Mouse (Mus musculus) limb, embryonic 14.5 days (tissue): Measurements from ENCODE around the gene Fen1. TPM values are rescaled to one million over a fixed set of nuclear protein-coding genes. Genes with fewer than 3 reads are reported as not detected.

Source experiments
- ATAC-seq: fragments of 200-750 bp; cut with Nextera tagmentation; 2 replicates; pipeline ENCODE4 v1.8.0; 2017; ENCODE audit warnings: low read depth, moderate number of reproducible peaks, moderate TSS enrichment; ENCODE audit not compliant: low FRiP score
- DNase-seq: peaks from one replicate; pipeline ENCODE4 v3.0.0-alpha.2; 2015; ENCODE audit warnings: low spot score
- H3K27ac ChIP-seq: fragments of 300-500 bp; sonication (generic); replicated peaks from 2 replicates; pipeline ENCODE4 v1.5.1; 2014; ENCODE audit warnings: low read depth, mild to moderate bottlenecking, low read length, moderate library complexity, mixed read lengths
- H3K27me3 ChIP-seq: fragments of 300-500 bp; sonication (generic); 2 replicates; pipeline ENCODE4 v1.6.1; 2014; ENCODE audit warnings: low read length, mixed read lengths; ENCODE audit not compliant: control insufficient read depth, insufficient read depth
- H3K36me3 ChIP-seq: fragments of 300-500 bp; sonication (generic); 2 replicates; pipeline ENCODE4 v1.6.1; 2014; ENCODE audit warnings: mild to moderate bottlenecking, low read length, moderate library complexity, mixed read lengths; ENCODE audit not compliant: control insufficient read depth, insufficient read depth
- H3K4me1 ChIP-seq: fragments of 300-500 bp; sonication (generic); 2 replicates; pipeline ENCODE4 v1.6.1; 2014; ENCODE audit warnings: antibody characterized with exemption, low read length, mixed read lengths; ENCODE audit not compliant: control insufficient read depth, insufficient read depth
- H3K4me2 ChIP-seq: fragments of 300-500 bp; sonication (generic); replicated peaks from 2 replicates; pipeline ENCODE4 v1.6.1; 2014; ENCODE audit warnings: low read depth, mild to moderate bottlenecking, low read length, moderate library complexity; ENCODE audit not compliant: severe bottlenecking
- H3K4me3 ChIP-seq: fragments of 300-500 bp; sonication (generic); replicated peaks from 2 replicates; pipeline ENCODE4 v1.5.1; 2014; ENCODE audit warnings: low read length
- H3K9ac ChIP-seq: fragments of 300-500 bp; sonication (generic); 2 replicates; pipeline ENCODE4 v1.6.1; 2014; ENCODE audit warnings: mild to moderate bottlenecking, low read depth, low read length, moderate library complexity; ENCODE audit not compliant: severe bottlenecking
- H3K9me3 ChIP-seq: fragments of 300-500 bp; sonication (generic); 2 replicates; pipeline ENCODE4 v1.6.1; 2016; ENCODE audit warnings: low read length; ENCODE audit not compliant: control insufficient read depth
- POLR2A ChIP-seq: fragments of 200-500 bp; IDR thresholded peaks from 2 replicates; pipeline ENCODE4 v1.8.0; 2012; ENCODE audit warnings: inconsistent platforms, mild to moderate bottlenecking, moderate library complexity, borderline replicate concordance; ENCODE audit not compliant: insufficient read depth, insufficient read length; ENCODE audit errors: extremely low read depth
- WGBS: fragments of 180-500 bp; shearing (Covaris S2); extraction: QIAGEN DNeasy Blood & Tissue Kit; methylation state at CpG from one replicate; pipeline ENCODE4 v1.1.7; 2014; 5-methylcytosine and 5-hydroxymethylcytosine counted together
- polyA plus RNA-seq, 2 experiments: library from polyadenylated mRNA; depleted of rRNA in 1 of 2; stranded (reverse) in 1 of 2; unstranded in 1 of 2; fragments of >200 nt; fragmentation: Nextera tagmentation in 1 of 2; extraction: Ambion mirVana in 1 of 2; gene quantifications; 2 replicates each; pipeline versions ENCODE4 v1.2.1 to v1.2.3; 2012 to 2014

Gene Fen1
- polyA plus RNA-seq, 2 experiments, result 40.8 to 58.2 TPM

GRCm38 (mm10) chr19:10223561-10223960 is 19.6 kb upstream of the Fen1 start:
- ATAC-seq, result no peak
- Histone ChIP-seq H3K4me1 (no peaks in the 10 kb centered on the region), H3K36me3 (no peaks in the 10 kb centered on the region), H3K9me3 (no peaks in the 10 kb centered on the region), H3K4me2 (no peak overlapping the region), H3K9ac (no peak overlapping the region), H3K4me3 (no peak overlapping the region), H3K27ac (no peak overlapping the region), H3K27me3 (no peaks in the 10 kb centered on the region)
- WGBS, result 83% methylated on average over 4 of the region's 4 CpGs
- DNase-seq, result no peak
- TF ChIP-seq POLR2A, result no peak

GRCm38 (mm10) chr19:10222656-10223055 is 18.7 kb upstream of the Fen1 start:
- no peak overlapping the region for H3K4me2 ChIP-seq
- no peak overlapping the region for H3K9ac ChIP-seq
- no peak for ATAC-seq
- H3K4me3 ChIP-seq, result no peak overlapping the region
- no peaks in the 10 kb centered on the region for H3K36me3 ChIP-seq
- H3K27me3 ChIP-seq, result no peaks in the 10 kb centered on the region
- WGBS, result 31% methylated on average over 8 of the region's 8 CpGs
- no peak for DNase-seq
- H3K27ac ChIP-seq, result no peak overlapping the region
- H3K9me3 ChIP-seq, result no peaks in the 10 kb centered on the region
- TF ChIP-seq POLR2A, result no peak
- H3K4me1 ChIP-seq, result no peaks in the 10 kb centered on the region

DNA sequence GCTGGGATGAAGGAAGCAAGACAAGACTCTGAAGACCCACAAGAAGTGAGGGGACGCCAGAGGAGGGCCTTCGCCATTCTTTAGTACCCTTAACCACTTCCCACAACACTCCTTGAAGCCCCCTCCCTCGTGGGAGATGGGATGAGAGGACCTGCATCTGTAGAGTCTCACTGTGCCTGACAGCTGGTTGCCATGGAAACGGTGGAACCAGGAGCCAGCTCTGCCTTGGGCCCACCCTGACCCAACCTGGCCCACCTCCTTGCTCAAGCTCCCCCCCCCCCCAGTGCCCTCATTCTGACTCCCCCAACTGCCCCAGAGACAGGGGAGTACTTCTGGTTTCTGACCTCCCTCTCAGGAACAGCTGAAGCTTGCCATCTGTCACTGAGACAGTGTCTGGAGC is 17.6 kb upstream of the Fen1 start:
- DNase-seq, result no peak
- H3K27me3 ChIP-seq, result no peaks in the 10 kb centered on the region
- no peak for ATAC-seq

DNA sequence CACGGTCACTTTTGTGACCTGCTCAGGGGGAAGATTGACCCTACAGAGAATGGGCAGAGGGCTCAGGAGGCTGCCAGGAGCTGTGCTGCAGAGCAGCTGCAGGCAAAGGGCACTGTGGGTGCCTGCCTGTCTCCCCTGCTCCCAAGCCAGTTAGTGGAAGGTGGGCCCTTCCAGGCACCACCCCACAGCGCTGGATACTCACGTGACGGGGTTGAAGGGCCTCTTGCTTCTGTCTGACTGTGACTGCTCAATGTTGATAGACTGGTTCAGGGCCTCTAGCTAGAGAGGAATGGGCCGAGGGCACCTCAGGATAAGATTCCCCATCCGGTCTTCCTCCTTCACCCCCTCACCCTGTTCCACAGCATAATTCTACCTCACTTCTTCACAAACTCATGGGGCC is 15.6 kb upstream of the Fen1 start:
- Histone ChIP-seq H3K9me3 (no peaks in the 10 kb centered on the region), H3K9ac (no peak overlapping the region), H3K36me3 (0 out of 2 replicates have a peak, but pooled peaks cover 4% of the 10 kb centered on the region), H3K4me2 (no peak overlapping the region), H3K4me3 (no peak overlapping the region), H3K27ac (no peak overlapping the region), H3K27me3 (no peaks in the 10 kb centered on the region), H3K4me1 (no peaks in the 10 kb centered on the region)
- WGBS, result 78% methylated on average over 6 of the region's 6 CpGs
- DNase-seq (no peak), ATAC-seq (peak; percentile 14; the same call in 1 of the 2 replicates)
- no peak for TF ChIP-seq POLR2A

More for the DNA sequence above, 17.6 kb upstream of the Fen1 start:
- no peak overlapping the region for H3K27ac ChIP-seq
- TF ChIP-seq POLR2A, result no peak
- H3K9ac ChIP-seq, result no peak overlapping the region
- H3K9me3 ChIP-seq, result no peaks in the 10 kb centered on the region
- H3K36me3 ChIP-seq, result no peaks in the 10 kb centered on the region
- 24% methylated on average over 4 of the region's 4 CpGs for WGBS
- H3K4me1 ChIP-seq, result no peaks in the 10 kb centered on the region
- H3K4me2 ChIP-seq, result no peak overlapping the region
- no peak overlapping the region for H3K4me3 ChIP-seq

DNA sequence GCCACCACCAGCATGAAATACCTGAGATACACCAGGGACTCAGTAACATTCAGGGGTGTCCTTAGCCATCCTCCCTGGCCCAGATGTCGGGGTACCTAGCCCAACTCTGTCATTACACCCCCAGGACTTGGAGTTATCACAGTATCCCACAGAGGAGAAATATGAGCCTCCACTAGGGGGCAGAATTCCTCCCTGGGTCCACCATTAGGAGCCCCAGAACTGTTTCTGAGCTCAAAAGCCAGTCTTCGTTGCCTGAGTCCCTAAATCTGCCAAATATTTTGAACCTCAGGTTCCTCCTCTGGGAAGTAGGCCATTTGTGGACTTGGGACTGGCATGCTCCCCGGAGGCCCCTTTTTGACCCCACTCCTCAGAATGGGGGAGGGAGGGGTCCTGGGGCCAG is 15.1 kb upstream of the Fen1 start:
- WGBS, result 44% methylated on average over 3 of the region's 3 CpGs

GRCm38 (mm10) chr19:10216101-10216500 is 12.1 kb upstream of the Fen1 start:
- Histone ChIP-seq H3K36me3 (peaks cover 18% of the 10 kb centered on the region), H3K9ac (no peak overlapping the region), H3K9me3 (no peaks in the 10 kb centered on the region), H3K4me3 (no peak overlapping the region), H3K4me2 (no peak overlapping the region), H3K27ac (no peak overlapping the region), H3K4me1 (no peaks in the 10 kb centered on the region), H3K27me3 (no peaks in the 10 kb centered on the region)
- 74% methylated on average over 6 of the region's 8 CpGs for WGBS
- DNase-seq (no peak), ATAC-seq (no peak)
- no peak for TF ChIP-seq POLR2A

More for the DNA sequence above, 15.1 kb upstream of the Fen1 start:
- DNase-seq (peak; percentile 62), ATAC-seq (no peak)
- Histone ChIP-seq H3K36me3 (0 out of 2 replicates have a peak, but pooled peaks cover 4% of the 10 kb centered on the region), H3K4me3 (no peak overlapping the region), H3K27ac (no peak overlapping the region), H3K9ac (no peak overlapping the region), H3K9me3 (no peaks in the 10 kb centered on the region), H3K4me1 (no peaks in the 10 kb centered on the region), H3K27me3 (no peaks in the 10 kb centered on the region), H3K4me2 (no peak overlapping the region)
- no peak for TF ChIP-seq POLR2A
